Mouse (Mus musculus): ENCODE measurements around the gene Nebl. TPM values are rescaled to one million over a fixed set of nuclear protein-coding genes. Genes with fewer than 3 reads are reported as not detected.

Gene Nebl
- polyA plus RNA-seq, 1 experiment from 2014 or later, result 9.7 TPM

- H3K9me3 ChIP-seq (ENCODE audit: low read length), result peaks cover 4% of the 10 kb centered on the region; the same call in 1 of the 2 replicates
- H3K4me3 ChIP-seq (ENCODE audit: low read length), result no peak overlapping the region
- H3K36me3 ChIP-seq (ENCODE audit: insufficient read depth, low read length), result no peaks in the 10 kb centered on the region
- no peaks in the 10 kb centered on the region for H3K4me1 ChIP-seq (ENCODE audit: insufficient read depth, low read length)
- H3K27ac ChIP-seq (ENCODE audit: low read length), result no peak overlapping the region
- no peaks in the 10 kb centered on the region for H3K27me3 ChIP-seq (ENCODE audit: insufficient read depth, low read length)
- 74% methylated on average over 4 of the region's 4 CpGs for WGBS
- H3K9ac ChIP-seq (replicated peaks; ENCODE audit: low read length), result no peak overlapping the region
- no peak overlapping the region for H3K4me2 ChIP-seq (replicated peaks; ENCODE audit: low read depth, low read length)
- no peak for ATAC-seq (ENCODE audit: low FRiP score, low TSS enrichment)
These were observed 17.1 kb downstream of the Nebl start for GRCm38 (mm10) chr2:17714124-17714523.

- no peak overlapping the region for H3K4me3 ChIP-seq (ENCODE audit: low read length)
- ATAC-seq (ENCODE audit: low FRiP score, low TSS enrichment), result no peak
- H3K36me3 ChIP-seq (ENCODE audit: insufficient read depth, low read length), result no peaks in the 10 kb centered on the region
- H3K27ac ChIP-seq (ENCODE audit: low read length), result no peak overlapping the region
- H3K4me1 ChIP-seq (ENCODE audit: insufficient read depth, low read length), result no peaks in the 10 kb centered on the region
- no peaks in the 10 kb centered on the region for H3K27me3 ChIP-seq (ENCODE audit: insufficient read depth, low read length)
- peaks cover 4% of the 10 kb centered on the region; the same call in 1 of the 2 replicates for H3K9me3 ChIP-seq (ENCODE audit: low read length)
- no peak overlapping the region for H3K9ac ChIP-seq (replicated peaks; ENCODE audit: low read length)
- 87% methylated on average over 5 of the region's 5 CpGs for WGBS
- no peak overlapping the region for H3K4me2 ChIP-seq (replicated peaks; ENCODE audit: low read depth, low read length)
These were observed 20.0 kb downstream of the Nebl start for GRCm38 (mm10) chr2:17711216-17711615.

- H3K4me3 ChIP-seq (ENCODE audit: low read length), result no peak overlapping the region
- no peak for ATAC-seq (ENCODE audit: low FRiP score, low TSS enrichment)
- H3K4me1 ChIP-seq (ENCODE audit: insufficient read depth, low read length), result no peaks in the 10 kb centered on the region
- 88% methylated on average over 2 of the region's 2 CpGs for WGBS
- H3K36me3 ChIP-seq (ENCODE audit: insufficient read depth, low read length), result no peaks in the 10 kb centered on the region
- no peak overlapping the region for H3K4me2 ChIP-seq (replicated peaks; ENCODE audit: low read depth, low read length)
- H3K27ac ChIP-seq (ENCODE audit: low read length), result no peak overlapping the region
- 0 out of 2 replicates have a peak, but pooled peaks cover 4% of the 10 kb centered on the region for H3K9me3 ChIP-seq (ENCODE audit: low read length)
- H3K27me3 ChIP-seq (ENCODE audit: insufficient read depth, low read length), result no peaks in the 10 kb centered on the region
- H3K9ac ChIP-seq (replicated peaks; ENCODE audit: low read length), result no peak overlapping the region
These were observed 21.2 kb downstream of the Nebl start for GRCm38 (mm10) chr2:17710083-17710482.

GRCm38 (mm10) chr2:17705964-17706363 is 25.3 kb downstream of the Nebl start:
- Histone ChIP-seq H3K4me3 (ENCODE audit: low read length) (no peak overlapping the region), H3K27ac (ENCODE audit: low read length) (no peak overlapping the region), H3K4me2 (replicated peaks; ENCODE audit: low read depth, low read length) (no peak overlapping the region), H3K27me3 (ENCODE audit: insufficient read depth, low read length) (no peaks in the 10 kb centered on the region), H3K4me1 (ENCODE audit: insufficient read depth, low read length) (no peaks in the 10 kb centered on the region), H3K9me3 (ENCODE audit: low read length) (no peaks in the 10 kb centered on the region), H3K36me3 (ENCODE audit: insufficient read depth, low read length) (no peaks in the 10 kb centered on the region), H3K9ac (replicated peaks; ENCODE audit: low read length) (no peak overlapping the region)
- 71% methylated on average over 5 of the region's 5 CpGs for WGBS
- no peak for ATAC-seq (ENCODE audit: low FRiP score, low TSS enrichment)

DNA sequence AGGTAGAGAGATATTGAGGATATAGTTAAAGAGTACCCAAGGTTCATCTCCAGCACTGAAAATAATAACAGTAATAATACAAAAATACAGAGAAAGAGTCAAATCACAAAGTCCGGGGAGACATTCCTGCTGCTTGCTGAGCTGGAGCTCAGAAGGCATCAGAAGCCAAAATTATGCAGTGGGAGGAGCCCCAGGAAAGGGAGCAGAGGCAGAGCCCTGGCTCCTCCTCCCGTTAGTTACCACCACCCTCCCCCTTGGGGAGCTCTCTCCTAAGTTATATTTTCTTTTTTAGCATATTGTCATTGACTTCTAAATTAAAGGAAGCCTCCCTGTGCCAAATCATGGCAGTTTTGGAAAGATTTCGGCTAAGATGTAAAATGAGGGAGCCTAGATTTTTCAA is 25.8 kb downstream of the Nebl start:
- Histone ChIP-seq H3K9ac (replicated peaks; ENCODE audit: low read length) (no peak overlapping the region), H3K4me2 (replicated peaks; ENCODE audit: low read depth, low read length) (no peak overlapping the region), H3K4me1 (ENCODE audit: insufficient read depth, low read length) (no peaks in the 10 kb centered on the region), H3K36me3 (ENCODE audit: insufficient read depth, low read length) (no peaks in the 10 kb centered on the region), H3K4me3 (ENCODE audit: low read length) (no peak overlapping the region), H3K27me3 (ENCODE audit: insufficient read depth, low read length) (no peaks in the 10 kb centered on the region), H3K9me3 (ENCODE audit: low read length) (no peaks in the 10 kb centered on the region), H3K27ac (ENCODE audit: low read length) (no peak overlapping the region)
- ATAC-seq (ENCODE audit: low FRiP score, low TSS enrichment), result no peak
- WGBS, result 60% methylated on average over 3 of the region's 3 CpGs

DNA sequence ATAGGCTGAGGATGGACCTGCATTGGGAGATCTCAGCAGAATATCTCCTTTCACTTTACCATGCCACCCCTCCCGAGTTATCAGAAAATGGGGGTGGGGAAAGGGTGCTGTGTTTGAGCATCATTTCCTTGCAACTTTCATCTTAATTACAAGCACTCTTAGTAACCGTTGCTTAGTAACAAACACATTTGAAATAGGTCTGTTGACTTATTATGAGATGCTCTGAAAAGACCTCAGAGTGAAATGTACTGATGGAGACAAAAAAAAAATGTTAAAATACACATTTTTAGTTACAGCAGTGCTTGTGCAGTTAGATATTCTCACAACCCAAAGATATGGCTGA is 28.1 kb downstream of the Nebl start:
- Histone ChIP-seq H3K4me3 (ENCODE audit: low read length) (no peak overlapping the region), H3K27ac (ENCODE audit: low read length) (no peak overlapping the region), H3K9me3 (ENCODE audit: low read length) (no peaks in the 10 kb centered on the region), H3K4me1 (ENCODE audit: insufficient read depth, low read length) (no peaks in the 10 kb centered on the region), H3K27me3 (ENCODE audit: insufficient read depth, low read length) (no peaks in the 10 kb centered on the region), H3K36me3 (ENCODE audit: insufficient read depth, low read length) (no peaks in the 10 kb centered on the region), H3K9ac (replicated peaks; ENCODE audit: low read length) (no peak overlapping the region), H3K4me2 (replicated peaks; ENCODE audit: low read depth, low read length) (no peak overlapping the region)
- WGBS, result 79% methylated on average over 2 of the region's 2 CpGs
- no peak for ATAC-seq (ENCODE audit: low FRiP score, low TSS enrichment)

DNA sequence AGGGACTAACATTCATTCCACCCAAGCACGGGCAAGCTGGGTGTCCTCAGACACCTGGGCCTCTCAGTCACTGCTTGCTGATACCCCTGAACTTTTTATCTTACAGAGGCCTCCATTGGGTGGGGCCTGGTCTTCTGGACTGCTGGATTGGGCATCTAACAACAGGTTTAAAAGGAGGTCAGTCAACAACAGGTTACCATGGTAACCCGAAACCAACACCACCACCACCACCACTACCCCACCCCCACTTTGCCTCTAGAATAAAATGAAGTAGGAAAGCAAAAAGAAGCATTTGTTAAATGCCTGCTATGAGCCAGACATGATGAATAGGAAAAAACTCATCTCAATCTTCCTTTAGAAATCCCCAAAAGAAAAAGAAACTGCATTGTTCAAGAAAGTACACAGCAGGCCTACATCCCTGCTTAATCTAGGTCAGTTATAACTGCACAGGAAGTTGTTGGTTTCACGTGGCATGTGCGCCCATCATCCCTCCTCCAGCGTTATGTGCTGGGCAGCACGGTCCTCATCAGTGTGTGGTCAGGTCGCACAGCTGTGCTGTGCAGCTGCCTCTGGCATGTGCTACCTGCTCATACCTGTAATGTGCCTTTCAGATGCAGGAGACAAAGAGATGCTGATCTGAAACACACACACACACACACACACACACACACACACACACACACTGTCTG is 28.6 kb downstream of the Nebl start:
- H3K9ac ChIP-seq (replicated peaks; ENCODE audit: low read length), result no peak overlapping the region
- no peaks in the 10 kb centered on the region for H3K27me3 ChIP-seq (ENCODE audit: insufficient read depth, low read length)
- no peaks in the 10 kb centered on the region for H3K36me3 ChIP-seq (ENCODE audit: insufficient read depth, low read length)
- WGBS, result 65% methylated on average over 7 of the region's 7 CpGs
- no peak overlapping the region for H3K4me2 ChIP-seq (replicated peaks; ENCODE audit: low read depth, low read length)
- no peak overlapping the region for H3K27ac ChIP-seq (ENCODE audit: low read length)
- no peaks in the 10 kb centered on the region for H3K4me1 ChIP-seq (ENCODE audit: insufficient read depth, low read length)
- H3K9me3 ChIP-seq (ENCODE audit: low read length), result no peaks in the 10 kb centered on the region
- H3K4me3 ChIP-seq (ENCODE audit: low read length), result no peak overlapping the region
- no peak for ATAC-seq (ENCODE audit: low FRiP score, low TSS enrichment)

- H3K4me1 ChIP-seq (ENCODE audit: insufficient read depth, low read length), result no peaks in the 10 kb centered on the region
- no peak overlapping the region for H3K4me2 ChIP-seq (replicated peaks; ENCODE audit: low read depth, low read length)
- no peak overlapping the region for H3K4me3 ChIP-seq (ENCODE audit: low read length)
- no peaks in the 10 kb centered on the region for H3K36me3 ChIP-seq (ENCODE audit: insufficient read depth, low read length)
- H3K9ac ChIP-seq (replicated peaks; ENCODE audit: low read length), result no peak overlapping the region
- no peak for ATAC-seq (ENCODE audit: low FRiP score, low TSS enrichment)
- 78% methylated on average over 4 of the region's 4 CpGs for WGBS
- H3K9me3 ChIP-seq (ENCODE audit: low read length), result no peaks in the 10 kb centered on the region
- H3K27me3 ChIP-seq (ENCODE audit: insufficient read depth, low read length), result no peaks in the 10 kb centered on the region
- no peak overlapping the region for H3K27ac ChIP-seq (ENCODE audit: low read length)
These were observed 32.8 kb downstream of the Nebl start for GRCm38 (mm10) chr2:17698161-17699087.

GRCm38 (mm10) chr2:17692926-17693325 is 38.3 kb downstream of the Nebl start:
- no peaks in the 10 kb centered on the region for H3K36me3 ChIP-seq (ENCODE audit: insufficient read depth, low read length)
- no peaks in the 10 kb centered on the region for H3K4me1 ChIP-seq (ENCODE audit: insufficient read depth, low read length)
- no peak for ATAC-seq (ENCODE audit: low FRiP score, low TSS enrichment)
- H3K4me2 ChIP-seq (replicated peaks; ENCODE audit: low read depth, low read length), result no peak overlapping the region
- 82% methylated on average over 2 of the region's 2 CpGs for WGBS
- H3K4me3 ChIP-seq (ENCODE audit: low read length), result no peak overlapping the region
- no peak overlapping the region for H3K9ac ChIP-seq (replicated peaks; ENCODE audit: low read length)
- H3K27me3 ChIP-seq (ENCODE audit: insufficient read depth, low read length), result no peaks in the 10 kb centered on the region
- H3K27ac ChIP-seq (ENCODE audit: low read length), result no peak overlapping the region
- H3K9me3 ChIP-seq (ENCODE audit: low read length), result no peaks in the 10 kb centered on the region

DNA sequence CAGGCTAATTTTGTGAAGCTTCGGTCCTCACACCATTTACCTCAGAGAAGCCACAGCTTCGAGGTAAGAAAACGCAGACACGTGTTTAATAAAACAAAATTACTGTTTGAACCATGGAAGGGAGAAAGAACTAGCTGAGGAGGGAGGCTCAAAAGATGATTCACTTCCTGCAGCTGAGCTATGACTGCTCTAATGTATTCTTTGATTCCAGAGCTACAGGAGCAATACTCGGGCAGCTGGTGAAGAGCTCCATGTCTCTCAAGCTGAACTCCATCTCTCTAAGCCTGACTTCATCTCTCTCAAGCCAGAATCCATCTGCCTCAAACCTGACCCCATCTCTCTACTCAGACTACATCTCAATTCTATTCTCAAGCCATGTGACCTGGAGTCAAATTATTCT is 41.0 kb downstream of the Nebl start:
- Histone ChIP-seq H3K36me3 (ENCODE audit: insufficient read depth, low read length) (no peaks in the 10 kb centered on the region), H3K4me1 (ENCODE audit: insufficient read depth, low read length) (no peaks in the 10 kb centered on the region), H3K4me2 (replicated peaks; ENCODE audit: low read depth, low read length) (no peak overlapping the region), H3K4me3 (ENCODE audit: low read length) (no peak overlapping the region), H3K9ac (replicated peaks; ENCODE audit: low read length) (no peak overlapping the region), H3K9me3 (ENCODE audit: low read length) (no peaks in the 10 kb centered on the region), H3K27ac (ENCODE audit: low read length) (no peak overlapping the region), H3K27me3 (ENCODE audit: insufficient read depth, low read length) (no peaks in the 10 kb centered on the region)
- no peak for ATAC-seq (ENCODE audit: low FRiP score, low TSS enrichment)
- WGBS, result 79% methylated on average over 5 of the region's 5 CpGs

Measured in kidney, embryonic 16.5 days (tissue).